Mouse (Mus musculus) left cerebral cortex, postnatal 36 days (tissue): ENCODE measurements around the gene Fam47e. TPM values are rescaled to one million over a fixed set of nuclear protein-coding genes. Genes with fewer than 3 reads are reported as not detected.
"Not testable (repeated sequence)": the region's sequence is repeated elsewhere in the genome, so short reads cannot be mapped to it uniquely, and the experiment has no call there.

Experiments used
- DNase-seq, 2 experiments: peaks; one replicate each; pipeline ENCODE4 v3.0.0; 2021 to 2022; ENCODE audit warnings: low spot score in 2 of 2, mixed read lengths in 1 of 2
- intact Hi-C: fragments of 180-260 bp; cut with DNase I; formaldehyde crosslinking; loops from one replicate; pipeline ENCODE4 v1.15.1; 2025
- total RNA-seq, 2 experiments: library from RNA; stranded (reverse); gene quantifications; 2 replicates each; pipeline ENCODE4 v1.2.3; 2021

Fam47e gene
- under 1 TPM in 1 of 2 experiments, not detected in 1; 0.32 TPM for total RNA-seq

DNA sequence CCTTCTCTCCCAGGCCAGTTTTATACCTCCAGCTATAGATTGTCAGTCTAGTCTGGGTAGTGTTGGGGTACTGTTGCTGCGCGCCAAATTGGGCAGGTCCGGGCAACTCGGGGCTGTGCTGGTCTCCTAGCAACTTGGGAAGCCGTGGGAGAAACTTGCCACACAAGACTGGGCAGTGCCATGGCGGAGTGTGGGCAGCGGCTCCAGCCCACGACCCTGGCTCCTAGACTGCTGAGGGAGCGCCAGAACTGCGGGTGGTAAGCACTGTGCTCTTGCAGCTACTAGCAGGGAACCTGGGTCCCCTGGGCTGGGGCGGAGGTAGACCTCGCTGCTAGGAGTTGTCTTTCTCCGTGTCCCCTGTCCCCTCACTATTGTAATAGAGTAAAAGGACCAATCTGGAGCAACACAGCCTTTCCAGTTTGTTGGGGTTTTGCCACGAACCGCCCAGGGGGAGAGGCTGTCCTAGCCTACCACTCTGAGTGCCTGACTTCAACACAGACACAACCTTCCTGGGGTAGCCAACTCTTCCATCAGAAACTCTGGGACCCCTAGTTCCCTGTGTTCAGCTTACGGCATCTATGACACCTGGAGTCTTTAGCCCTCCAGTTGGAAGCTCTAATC is at the start of gene Fam47e:
Gene Fam47e, plus strand, starts transcription at position 179 of the 621 bp plus-strand sequence.
- peak; percentile 42 to 69 for DNase-seq
- intact Hi-C loops = no loop called here

- DNase-seq = peak; percentile 96 to 98
- intact Hi-C loops = loop anchor here (5.0 kb wide), 3 partner anchors 73 to 702 kb away; partner anchors contain the start of genes 2010109A12Rik and Ccni
Observed at GRCm38 (mm10) chr5:92505402-92505865, 49.4 kb upstream of the Fam47e start.

- intact Hi-C loops = loop anchor here (2.0 to 5.0 kb wide), 4 partner anchors 46 to 701 kb away; partner anchors contain the start of genes 2010109A12Rik and Ccni
- DNase-seq = no peak
Observed at GRCm38 (mm10) chr5:92506301-92506729, 48.6 kb upstream of the Fam47e start.

GRCm38 (mm10) chr5:92506733-92507132 is 48.1 kb upstream of the Fam47e start, which contains the start of gene Scarb2:
Scarb2 (minus strand) TSS chr5:92506833.
- intact Hi-C loops = loop anchor here (2.0 to 5.0 kb wide), 4 partner anchors 46 to 701 kb away; partner anchors contain the start of genes 2010109A12Rik and Ccni

GRCm38 (mm10) chr5:92508853-92509252 is 46.0 kb upstream of the Fam47e start:
- intact Hi-C loops = loop anchor here (5.0 kb wide), 3 partner anchors 77 to 698 kb away; partner anchors contain the start of genes 2010109A12Rik and Ccni

More at GRCm38 (mm10) chr5:92506733-92507132, 48.1 kb upstream of the Fam47e start, which contains the start of gene Scarb2:
- DNase-seq = no peak

DNA sequence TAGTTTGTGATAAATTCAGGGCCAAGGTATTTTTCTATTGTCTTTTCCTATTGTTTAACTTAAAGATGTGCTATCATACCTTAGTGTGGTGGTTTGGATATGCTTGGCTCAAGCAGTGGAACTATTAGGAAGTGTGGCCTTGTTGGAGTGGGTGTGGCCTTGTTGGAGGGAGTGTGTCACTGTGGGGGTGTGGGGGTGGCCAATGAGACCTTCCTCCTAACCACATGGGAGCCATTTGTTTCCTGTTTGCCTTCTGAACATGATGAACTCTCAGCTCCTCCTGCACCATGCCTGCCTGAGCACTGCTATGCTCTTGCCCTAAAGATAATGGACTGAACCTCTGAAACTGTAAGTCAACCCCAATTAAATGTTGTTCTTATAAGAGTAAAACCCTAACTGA is 43.6 kb upstream of the Fam47e start:
- DNase-seq = no peak
- intact Hi-C loops = no loop called here

More at GRCm38 (mm10) chr5:92508853-92509252, 46.0 kb upstream of the Fam47e start:
- DNase-seq = no peak

GRCm38 (mm10) chr5:92512066-92512465 is 42.8 kb upstream of the Fam47e start:
- intact Hi-C loops = no loop called here

GRCm38 (mm10) chr5:92521131-92521530 is 33.7 kb upstream of the Fam47e start:
- DNase-seq, intact Hi-C loops: not testable (repeated sequence)

More at GRCm38 (mm10) chr5:92512066-92512465, 42.8 kb upstream of the Fam47e start:
- no peak for DNase-seq

DNA sequence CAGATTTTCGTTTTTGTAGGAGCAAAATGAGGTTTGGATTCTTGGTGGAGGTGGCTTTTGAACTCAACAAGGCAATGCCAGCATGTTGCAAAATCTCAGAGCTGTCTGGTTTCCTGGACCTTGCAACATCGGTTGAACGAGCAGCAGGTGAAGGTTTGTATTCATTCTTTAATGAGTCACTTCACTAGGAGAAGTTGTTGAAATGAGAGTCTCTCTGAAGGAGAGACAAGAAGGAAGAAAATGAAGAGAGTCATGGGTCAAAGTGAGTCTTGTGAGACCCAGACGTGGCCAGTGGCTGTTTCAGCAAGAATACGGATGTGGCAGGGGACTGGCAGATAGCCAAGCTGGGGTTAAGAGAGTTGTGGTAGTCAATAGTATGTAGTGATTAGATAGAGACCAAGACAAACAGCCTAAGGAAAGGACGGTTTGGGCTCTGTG is 30.0 kb upstream of the Fam47e start:
- no peak for DNase-seq
- intact Hi-C loops = no loop called here

DNA sequence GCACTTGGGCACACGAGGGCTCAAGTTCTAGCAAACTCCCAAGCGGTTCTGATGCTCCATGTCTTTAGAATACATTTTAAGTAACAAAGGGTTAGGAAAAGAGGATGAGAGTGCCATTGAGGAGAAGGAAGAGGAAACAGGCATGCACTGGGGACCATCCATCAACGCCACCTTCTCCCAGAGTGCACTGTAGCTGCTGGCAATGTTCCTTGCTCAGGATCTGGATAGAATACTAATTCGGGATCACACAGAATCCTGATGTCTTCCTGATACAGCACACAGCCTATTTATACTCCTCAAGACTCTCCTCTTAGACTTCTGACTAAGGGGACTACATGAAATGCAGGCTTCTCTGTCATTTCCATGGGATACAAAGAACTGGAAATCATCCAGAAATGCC is 15.2 kb upstream of the Fam47e start:
- intact Hi-C loops = no loop called here
- DNase-seq = no peak

DNA sequence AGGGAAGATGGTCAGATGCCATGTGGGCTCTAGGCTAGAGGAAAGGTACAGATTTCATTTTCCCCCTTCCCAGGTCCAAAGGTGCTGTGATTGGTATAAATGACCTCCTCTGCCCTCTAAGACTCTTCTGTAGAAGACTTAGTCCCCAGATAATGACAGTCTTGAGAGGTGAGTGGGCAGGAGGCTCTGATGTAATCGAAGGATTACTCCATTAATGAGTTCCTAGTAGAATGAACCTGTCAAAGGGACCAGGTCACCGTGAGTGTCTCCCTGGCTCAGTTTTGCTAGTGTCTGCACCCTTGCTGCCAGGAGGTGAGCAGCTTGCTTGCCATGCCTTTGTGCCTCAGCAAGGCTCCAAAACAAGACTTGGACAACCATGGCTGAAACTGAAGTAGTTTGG is 2.3 kb upstream of the Fam47e start:
- DNase-seq = no peak
- intact Hi-C loops = no loop called here

- no peak for DNase-seq
- intact Hi-C loops = no loop called here
Observed at GRCm38 (mm10) chr5:92553939-92554338, 930 bp upstream of the Fam47e start.

- intact Hi-C loops = no loop called here
Observed at GRCm38 (mm10) chr5:92554443-92554842, 426 bp upstream of the Fam47e start.

DNA sequence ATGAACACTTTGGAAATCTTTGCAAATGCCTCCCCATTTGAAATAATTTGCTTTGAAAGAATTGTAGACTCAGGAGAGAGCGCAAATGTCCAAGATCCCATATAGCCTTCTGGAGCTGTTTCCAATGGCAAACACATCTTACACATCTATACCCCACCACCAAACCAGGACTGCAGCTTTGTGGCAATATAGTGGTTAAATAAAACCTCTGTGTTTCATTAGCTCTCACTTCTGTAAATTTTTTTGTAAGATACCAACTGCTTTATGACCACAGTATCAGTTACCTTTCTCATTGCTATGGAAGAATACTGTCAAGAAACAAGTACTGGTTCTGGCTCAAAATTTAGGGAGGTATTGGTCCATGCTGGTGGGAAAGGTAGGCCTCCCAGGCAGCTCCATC is 1.0 kb downstream of the Fam47e start:
- DNase-seq = no peak
- intact Hi-C loops = no loop called here

More at GRCm38 (mm10) chr5:92554443-92554842, 426 bp upstream of the Fam47e start:
- DNase-seq = no peak

DNA sequence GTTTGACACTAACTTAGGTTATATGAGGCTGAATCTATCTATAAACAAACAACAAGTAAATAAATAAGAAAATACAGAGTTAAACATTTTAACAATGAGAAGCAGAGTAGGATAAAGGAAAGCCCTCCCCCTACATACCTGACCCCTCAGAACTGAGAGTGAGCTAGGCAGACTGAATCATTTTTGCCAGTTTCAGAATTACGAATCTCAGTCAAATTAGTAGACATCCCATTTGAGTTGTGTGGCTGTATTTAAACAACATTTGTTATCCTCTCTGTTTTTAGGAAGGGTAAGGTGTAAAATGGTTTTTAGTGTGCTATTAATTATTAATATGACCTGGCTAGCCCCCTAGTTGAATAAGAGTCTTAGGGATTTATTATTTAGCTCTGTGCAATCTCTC is 2.6 kb downstream of the Fam47e start:
- intact Hi-C loops = no loop called here
- no peak for DNase-seq

DNA sequence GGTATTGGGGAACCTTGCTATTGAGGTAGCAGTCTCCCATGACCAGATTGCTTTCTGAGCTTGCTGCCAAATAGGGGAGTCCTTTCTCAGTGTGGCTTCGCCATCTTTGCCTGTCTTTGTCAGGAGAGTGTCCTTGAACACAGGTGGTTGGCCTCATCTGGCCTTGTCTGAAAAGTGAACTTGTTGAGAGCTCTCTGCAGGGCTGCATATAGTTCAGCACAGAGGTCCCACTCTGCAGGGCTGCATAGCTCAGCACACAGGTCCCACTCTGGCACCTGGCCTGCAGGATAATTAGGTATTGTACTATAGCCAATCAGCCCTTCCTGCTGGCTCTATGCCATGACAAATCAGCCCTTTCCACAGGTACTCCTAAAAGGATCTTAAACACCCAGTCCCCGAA is 5.3 kb downstream of the Fam47e start:
- DNase-seq = no peak
- intact Hi-C loops = no loop called here

- intact Hi-C loops = no loop called here
- peak in 1 of 2 experiments; percentile 16 for DNase-seq
Observed at GRCm38 (mm10) chr5:92562002-92562401, 7.1 kb downstream of the Fam47e start.

- intact Hi-C loops = no loop called here
Observed at GRCm38 (mm10) chr5:92571232-92571631, 16.4 kb downstream of the Fam47e start.

GRCm38 (mm10) chr5:92579559-92579958 is 24.7 kb downstream of the Fam47e start:
- DNase-seq = no peak
- intact Hi-C loops = no loop called here

More at GRCm38 (mm10) chr5:92571232-92571631, 16.4 kb downstream of the Fam47e start:
- no peak for DNase-seq

GRCm38 (mm10) chr5:92585932-92586331 is 31.1 kb downstream of the Fam47e start:
- intact Hi-C loops = no loop called here

DNA sequence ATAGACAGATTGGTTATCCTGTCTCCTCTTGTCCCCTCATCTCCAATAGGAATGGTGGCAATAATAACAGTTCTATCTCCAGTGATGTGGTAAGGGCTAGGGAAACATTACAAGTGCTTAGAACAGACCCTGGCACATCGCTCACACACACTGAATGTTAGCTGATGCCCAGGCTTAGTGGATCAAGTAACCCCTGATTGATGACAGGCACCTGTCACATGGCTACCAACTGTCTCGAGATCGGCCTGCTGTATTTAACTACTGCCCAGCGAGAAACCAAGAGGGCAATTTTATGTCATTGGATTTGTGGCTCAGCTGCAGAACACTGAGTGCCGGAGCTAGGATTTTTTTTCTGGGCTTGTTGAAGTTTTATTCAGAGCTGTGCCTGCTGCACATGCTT is 40.2 kb downstream of the Fam47e start:
- intact Hi-C loops = no loop called here
- DNase-seq = no peak

More at GRCm38 (mm10) chr5:92585932-92586331, 31.1 kb downstream of the Fam47e start:
- DNase-seq = no peak
